Mouse (Mus musculus): Measurements from ENCODE around the gene Ccdc77. TPM values are rescaled to one million over a fixed set of nuclear protein-coding genes. Genes with fewer than 3 reads are reported as not detected.

Gene Ccdc77
- polyA plus RNA-seq, 1 experiment = 7.7 TPM

Other genes with a start within 250 kb of the Ccdc77 start
- 0.10 and 0.11 TPM in 2 replicates for gene D330020A13Rik, start 70.0 kb downstream of the Ccdc77 start, polyA plus RNA-seq (2012; rRNA removed)
- gene B4galnt3, start 69.8 kb downstream of the Ccdc77 start, polyA plus RNA-seq (2012; rRNA removed) = 0.38 and 0.44 TPM in 2 replicates
- 11.8 and 13.8 TPM in 2 replicates for gene Kdm5a, start 250 bp downstream of the Ccdc77 start, polyA plus RNA-seq (2012; rRNA removed)
- 10.1 and 13.2 TPM in 2 replicates for gene Il17ra, start 98.9 kb upstream of the Ccdc77 start, polyA plus RNA-seq (2012; rRNA removed)
- gene Tmem121b, start 129.4 kb upstream of the Ccdc77 start, polyA plus RNA-seq (2012; rRNA removed) = 28.7 and 31.8 TPM in 2 replicates
- 43.0 and 48.3 TPM in 2 replicates for gene Hdhd5, start 166.9 kb upstream of the Ccdc77 start, polyA plus RNA-seq (2012; rRNA removed)